Mouse (Mus musculus) midbrain, embryonic 12.5 days (tissue): ENCODE measurements at regions not wholly inside any gene's neighbourhood (a gene's known extent, or its start where the extent isn't known, plus 50 kb on each side); places are given as distances from the start of the nearest gene placed in this dataset.

Experiments used
- ATAC-seq: fragments of 200-750 bp; cut with Nextera tagmentation; 2 replicates; pipeline ENCODE4 v1.8.0; 2017; ENCODE audit warnings: low read depth, moderate TSS enrichment, moderate library complexity; ENCODE audit not compliant: low FRiP score
- H3K27ac ChIP-seq: fragments of 300-500 bp; sonication (generic); replicated peaks from 2 replicates; pipeline ENCODE4 v1.5.1; 2016; ENCODE audit warnings: mild to moderate bottlenecking
- H3K27me3 ChIP-seq: fragments of 300-500 bp; sonication (generic); 2 replicates; pipeline ENCODE4 v1.6.1; 2016; ENCODE audit warnings: mild to moderate bottlenecking
- H3K36me3 ChIP-seq: fragments of 300-500 bp; sonication (generic); 2 replicates; pipeline ENCODE4 v1.6.1; 2016
- H3K4me1 ChIP-seq: fragments of 300-500 bp; sonication (generic); 2 replicates; pipeline ENCODE4 v1.6.1; 2016
- H3K4me2 ChIP-seq: fragments of 300-500 bp; sonication (generic); replicated peaks from 2 replicates; pipeline ENCODE4 v1.6.1; 2016; ENCODE audit warnings: mild to moderate bottlenecking, moderate library complexity
- H3K4me3 ChIP-seq: fragments of 300-500 bp; sonication (generic); 2 replicates; pipeline ENCODE4 v1.5.1; 2016; ENCODE audit warnings: mild to moderate bottlenecking
- H3K9ac ChIP-seq: fragments of 300-500 bp; sonication (generic); replicated peaks from 2 replicates; pipeline ENCODE4 v1.6.1; 2016; ENCODE audit warnings: mild to moderate bottlenecking, moderate library complexity
- H3K9me3 ChIP-seq: fragments of 300-500 bp; sonication (generic); 2 replicates; pipeline ENCODE4 v1.6.1; 2016; ENCODE audit warnings: mild to moderate bottlenecking
- WGBS: fragments of 180-500 bp; shearing (Covaris S2); methylation state at CpG from one replicate; pipeline ENCODE4 v1.1.7; 2016; 5-methylcytosine and 5-hydroxymethylcytosine counted together

GRCm38 (mm10) chrX:163452971-163453532 lies 96.4 kb downstream of the Grpr start:
- H3K9ac ChIP-seq = no peak overlapping the region
- H3K36me3 ChIP-seq = no peaks in the 10 kb centered on the region
- no peak overlapping the region for H3K27ac ChIP-seq
- no peak for ATAC-seq
- 82% methylated on average over 8 of the region's 8 CpGs for WGBS
- no peak overlapping the region for H3K4me3 ChIP-seq
- H3K4me2 ChIP-seq = no peak overlapping the region
- H3K27me3 ChIP-seq = peaks cover 14% of the 10 kb centered on the region
- no peaks in the 10 kb centered on the region for H3K4me1 ChIP-seq
- no peaks in the 10 kb centered on the region for H3K9me3 ChIP-seq

- H3K4me1 ChIP-seq = no peaks in the 10 kb centered on the region
- H3K27ac ChIP-seq = no peak overlapping the region
- H3K9me3 ChIP-seq = no peaks in the 10 kb centered on the region
- H3K36me3 ChIP-seq = no peaks in the 10 kb centered on the region
- 30% methylated on average over 3 of the region's 3 CpGs for WGBS
- H3K9ac ChIP-seq = no peak overlapping the region
- H3K27me3 ChIP-seq = peaks cover 3% of the 10 kb centered on the region; the same call in 1 of the 2 replicates
- H3K4me3 ChIP-seq = no peak overlapping the region
- H3K4me2 ChIP-seq = no peak overlapping the region
- peak; percentile 78 for ATAC-seq
Measured at GRCm38 (mm10) chrX:163405586-163405985, 143.9 kb downstream of the Grpr start.

GRCm38 (mm10) chrX:163386380-163386779 lies 163.1 kb downstream of the Grpr start:
- H3K4me3 ChIP-seq = no peak overlapping the region
- WGBS = 85% methylated on average over 2 of the region's 2 CpGs
- no peak overlapping the region for H3K9ac ChIP-seq
- no peak for ATAC-seq
- H3K9me3 ChIP-seq = no peaks in the 10 kb centered on the region
- H3K36me3 ChIP-seq = no peaks in the 10 kb centered on the region
- peaks cover 12% of the 10 kb centered on the region; the same call in 1 of the 2 replicates for H3K27me3 ChIP-seq
- no peak overlapping the region for H3K4me2 ChIP-seq
- H3K27ac ChIP-seq = no peak overlapping the region
- no peaks in the 10 kb centered on the region for H3K4me1 ChIP-seq
